In genomic region chr13:34153254-34154011, GRCm38 (mm10) we compare ENCODE assay signal across 9 mouse cellular contexts. TPM values are rescaled to one million over a fixed set of nuclear protein-coding genes. Genes with fewer than 3 reads are reported as not detected.
DNase-seq lines count a peak whose midpoint lies in the region; ATAC-seq and TF ChIP-seq lines count a peak whose summit lies in the region.
"Had no signal": no experiment of that assay in that cellular context is flagged by ENCODE, and none has a peak within 500 bp of the region (broad histone marks: within the 10 kb centered on the region; RNA-seq: fewer than 3 reads in every experiment).

No protein-coding gene starts in this region.

- H3K9me3 ChIP-seq in lung, postnatal 0 days (ENCODE audit: low read length): no peaks in the 10 kb centered on the region
- H3K9me3 ChIP-seq in neural tube, embryonic 15.5 days (replicated peaks): no peaks in the 10 kb centered on the region
- no peaks in the 10 kb centered on the region for H3K9me3 ChIP-seq in liver, embryonic 11.5 days (ENCODE audit: control insufficient read depth, low read length)
- H3K9me3 ChIP-seq: liver, embryonic 13.5 days had no signal

- H3K27me3 ChIP-seq in lung, postnatal 0 days (replicated peaks; ENCODE audit: insufficient read depth, low read length): no peaks in the 10 kb centered on the region
- H3K27me3 ChIP-seq in neural tube, embryonic 15.5 days (replicated peaks): no peaks in the 10 kb centered on the region
- peaks cover 13% of the 10 kb centered on the region for H3K27me3 ChIP-seq in liver, embryonic 11.5 days (replicated peaks; ENCODE audit: control insufficient read depth, insufficient read depth, low read length)

- no peak overlapping the region for H3K9ac ChIP-seq in lung, postnatal 0 days (replicated peaks; ENCODE audit: low read depth)
- H3K9ac ChIP-seq in neural tube, embryonic 15.5 days (replicated peaks): no peak overlapping the region
- H3K9ac ChIP-seq in liver, embryonic 11.5 days (ENCODE audit: low read depth, low read length): no peak overlapping the region
- H3K9ac ChIP-seq: liver, embryonic 13.5 days had no signal

- TF ChIP-seq CTCF in lung, postnatal 0 days (IDR thresholded peaks at IDR 0.05): no peak
- no peak for TF ChIP-seq CTCF in lung, adult 2 months (IDR thresholded peaks at IDR 0.05; ENCODE audit: insufficient read depth, low read length)

- intact Hi-C loops in heart, postnatal 10 days (cut with DNase I): no loop called here

- H3K4me1 ChIP-seq in lung, postnatal 0 days (ENCODE audit: insufficient read depth, low read depth, low read length): peaks cover 4% of the 10 kb centered on the region; the same call in 1 of the 2 replicates
- H3K4me1 ChIP-seq in lung, adult 2 months (ENCODE audit: control insufficient read depth, insufficient read depth, low read length): no peaks in the 10 kb centered on the region
- peaks cover 35% of the 10 kb centered on the region for H3K4me1 ChIP-seq in neural tube, embryonic 15.5 days
- peaks cover 7% of the 10 kb centered on the region for H3K4me1 ChIP-seq in liver, embryonic 11.5 days (replicated peaks; ENCODE audit: control insufficient read depth, insufficient read depth, low read length)

- ATAC-seq in lung, postnatal 0 days: peak; percentile 11; the same call in 1 of the 2 replicates
- no peak for ATAC-seq in neural tube, embryonic 15.5 days (ENCODE audit: low FRiP score)
- no peak for ATAC-seq in liver, embryonic 11.5 days (replicated peaks; ENCODE audit: low FRiP score)

- no peak overlapping the region for H3K4me3 ChIP-seq in lung, postnatal 0 days (ENCODE audit: low read depth, low read length)
- no peak overlapping the region for H3K4me3 ChIP-seq in lung, adult 2 months (replicated peaks; ENCODE audit: extremely low read depth, low read depth, low read length)
- no peak overlapping the region for H3K4me3 ChIP-seq in neural tube, embryonic 15.5 days (replicated peaks)
- H3K4me3 ChIP-seq in liver, embryonic 11.5 days (ENCODE audit: low read depth, low read length): no peak overlapping the region

- peak; percentile 13 for DNase-seq in lung, postnatal 0 days (ENCODE audit: low spot score)
- DNase-seq in lung, adult 2 months: no peak
- DNase-seq in cerebellum, adult 9-11 months: peak; percentile 70
- peak; percentile 33 to 42 for DNase-seq in heart, postnatal 10 days
- DNase-seq in liver, embryonic 11.5 days (ENCODE audit: low spot score): no peak
- DNase-seq in frontal cortex, postnatal 10 days (ENCODE audit: low spot score in 2 of 2): no peak
- no peak for DNase-seq in adrenal gland, adult 8-10 months

- H3K36me3 ChIP-seq in lung, postnatal 0 days (ENCODE audit: insufficient read depth, low read length): no peaks in the 10 kb centered on the region
- H3K36me3 ChIP-seq in neural tube, embryonic 15.5 days: no peaks in the 10 kb centered on the region
- no peaks in the 10 kb centered on the region for H3K36me3 ChIP-seq in liver, embryonic 11.5 days (ENCODE audit: control insufficient read depth, insufficient read depth, low read length)
- H3K36me3 ChIP-seq: liver, embryonic 13.5 days had no signal

- no peak for TF ChIP-seq EP300 in lung, postnatal 0 days (IDR thresholded peaks at IDR 0.05)

- no peak for TF ChIP-seq POLR2A in lung, adult 2 months (IDR thresholded peaks at IDR 0.05; ENCODE audit: borderline replicate concordance, extremely low read depth, low read depth, low read length)

- H3K27ac ChIP-seq in lung, postnatal 0 days (ENCODE audit: low read length): no peak overlapping the region
- peak overlapping the region; percentile 78 for H3K27ac ChIP-seq in neural tube, embryonic 15.5 days (replicated peaks)
- no peak overlapping the region for H3K27ac ChIP-seq in liver, embryonic 11.5 days (ENCODE audit: low read depth, low read length)
- H3K27ac ChIP-seq: liver, embryonic 13.5 days had no signal

- 68% methylated on average over 4 of the region's 5 CpGs for WGBS in lung, postnatal 0 days
- WGBS in lung, adult 2 months: 75% methylated on average over 4 of the region's 5 CpGs
- 67% methylated on average over 4 of the region's 5 CpGs for WGBS in neural tube, embryonic 15.5 days
- 93% methylated on average over 4 of the region's 5 CpGs for WGBS in liver, embryonic 11.5 days

- H3K4me2 ChIP-seq in lung, postnatal 0 days (replicated peaks; ENCODE audit: low read depth, low read length): no peak overlapping the region
- H3K4me2 ChIP-seq in neural tube, embryonic 15.5 days: 0 out of 2 replicates have a peak overlapping the region, but pooled peaks have one; percentile 47
- H3K4me2 ChIP-seq in liver, embryonic 11.5 days: no peak overlapping the region

RNA-seq across cellular contexts. Expression of gene Psmg4, which starts 9.3 kb away (rescaled TPM):
- polyA plus RNA-seq in lung, postnatal 0 days (2015; fragmentation: Nextera tagmentation; extraction: Ambion mirVana): 50.1 and 50.2 TPM in 2 replicates
- 79.9 and 123 TPM in 2 replicates for polyA plus RNA-seq in lung, adult 2 months (2012; rRNA removed)
- 10 to 100 TPM; 34.0 to 39.0 TPM for total RNA-seq in heart, postnatal 10 days (2021)
- 86.8 and 96.5 TPM in 2 replicates for polyA plus RNA-seq in neural tube, embryonic 15.5 days (2015; fragmentation: Nextera tagmentation; extraction: Ambion mirVana)
- polyA plus RNA-seq in liver, embryonic 11.5 days (2014; fragmentation: Nextera tagmentation; extraction: Ambion mirVana): 85.0 and 91.4 TPM in 2 replicates
- 10 to 100 TPM; 28.6 to 39.3 (median 31.2) TPM for total RNA-seq in adrenal gland, adult 8-10 months (2022)

RNA-seq across cellular contexts. Expression of gene Tubb2b, which starts 23.2 kb away (rescaled TPM):
- polyA plus RNA-seq in lung, postnatal 0 days (2015; fragmentation: Nextera tagmentation; extraction: Ambion mirVana): 6.0 and 7.5 TPM in 2 replicates
- polyA plus RNA-seq in lung, adult 2 months (2012; rRNA removed): 13.6 and 21.6 TPM in 2 replicates
- total RNA-seq in heart, postnatal 10 days (2021): 10 to 100 TPM; 22.7 to 27.2 TPM
- polyA plus RNA-seq in neural tube, embryonic 15.5 days (2015; fragmentation: Nextera tagmentation; extraction: Ambion mirVana): 777 and 1,015 TPM in 2 replicates
- 7.6 and 7.7 TPM in 2 replicates for polyA plus RNA-seq in liver, embryonic 11.5 days (2014; fragmentation: Nextera tagmentation; extraction: Ambion mirVana)
- 1 to 10 TPM in 3 of 4 experiments, under 1 TPM in 1; 0.81 to 3.5 (median 1.5) TPM for total RNA-seq in adrenal gland, adult 8-10 months (2022)

Comparison
In these comparisons a context has a peak if more than half of its experiments do, and no peak if none do; other contexts are left out.
1. DNase-seq: peak in lung, postnatal 0 days (single experiment), cerebellum, adult 9-11 months (single experiment) and heart, postnatal 10 days (2 of 2); none in lung, adult 2 months (single experiment), liver, embryonic 11.5 days (single experiment), frontal cortex, postnatal 10 days (0 of 2) and adrenal gland, adult 8-10 months (single experiment).
2. RNA of gene Tubb2b, which starts 23.2 kb away (polyA plus RNA-seq): 777 to 1,015 TPM in neural tube, embryonic 15.5 days; 13.6 to 21.6 TPM in lung, adult 2 months, 7.6 to 7.7 TPM in liver, embryonic 11.5 days and 6.0 to 7.5 TPM in lung, postnatal 0 days; every median in the first group is over 10 times any median in the second.